Mouse (Mus musculus) small intestine, adult 2 months (tissue): Measurements from ENCODE around the gene Mrpl42.

Experiments
- CTCF ChIP-seq: fragments of 200-500 bp; IDR thresholded peaks from 2 replicates; pipeline ENCODE4 v1.5.1; 2012; ENCODE audit warnings: low read depth, mild to moderate bottlenecking, control low read depth, inconsistent platforms, low read length, moderate library complexity, mixed read lengths; ENCODE audit not compliant: insufficient replicate concordance, insufficient read length; ENCODE audit errors: extremely low read depth
- POLR2A ChIP-seq: fragments of 200-500 bp; IDR thresholded peaks from 2 replicates; pipeline ENCODE4 v1.6.1; 2012; ENCODE audit warnings: low read depth, mild to moderate bottlenecking, control low read depth, inconsistent platforms, low read length, moderate library complexity

GRCm38 (mm10) chr10:95539260-95539659 lies 37.5 kb upstream of the Mrpl42 start:
- no peak for TF ChIP-seq CTCF
- TF ChIP-seq POLR2A, result no peak
